Mouse (Mus musculus) hindbrain, embryonic 16.5 days (tissue): ENCODE data around the gene Numbl. TPM values are rescaled to one million over a fixed set of nuclear protein-coding genes. Genes with fewer than 3 reads are reported as not detected.

Experiments used
- ATAC-seq: fragments of 200-750 bp; cut with Nextera tagmentation; 2 replicates; pipeline ENCODE4 v1.8.0; 2017; ENCODE audit warnings: moderate TSS enrichment, moderate library complexity
- H3K27ac ChIP-seq: fragments of 300-500 bp; sonication (generic); 2 replicates; pipeline ENCODE4 v1.5.1; 2014; ENCODE audit warnings: low read depth, mild to moderate bottlenecking, control low read depth, low read length, moderate library complexity
- H3K27me3 ChIP-seq: fragments of 300-500 bp; sonication (generic); replicated peaks from 2 replicates; pipeline ENCODE4 v1.6.1; 2014; ENCODE audit warnings: low read length; ENCODE audit not compliant: control insufficient read depth, insufficient read depth
- H3K36me3 ChIP-seq: fragments of 300-500 bp; sonication (generic); 2 replicates; pipeline ENCODE4 v1.6.1; 2014; ENCODE audit warnings: mild to moderate bottlenecking, low read length, moderate library complexity, mixed read lengths; ENCODE audit not compliant: control insufficient read depth, insufficient read depth
- H3K4me1 ChIP-seq: fragments of 300-500 bp; sonication (generic); 2 replicates; pipeline ENCODE4 v1.6.1; 2014; ENCODE audit warnings: low read depth, low read length; ENCODE audit not compliant: control insufficient read depth, insufficient read depth
- H3K4me2 ChIP-seq: fragments of 300-500 bp; sonication (generic); 2 replicates; pipeline ENCODE4 v1.6.1; 2014; ENCODE audit warnings: mild to moderate bottlenecking, low read length, control low read depth, moderate library complexity
- H3K4me3 ChIP-seq: fragments of 300-500 bp; sonication (generic); 2 replicates; pipeline ENCODE4 v1.5.1; 2014; ENCODE audit warnings: mild to moderate bottlenecking, low read length, control low read depth, moderate library complexity
- H3K9ac ChIP-seq: fragments of 300-500 bp; sonication (generic); 2 replicates; pipeline ENCODE4 v1.6.1; 2014; ENCODE audit warnings: low read depth, mild to moderate bottlenecking, control low read depth, low read length, moderate library complexity
- H3K9me3 ChIP-seq: fragments of 300-500 bp; sonication (generic); 2 replicates; pipeline ENCODE4 v1.6.1; 2014; ENCODE audit warnings: mild to moderate bottlenecking, low read length, moderate library complexity; ENCODE audit not compliant: control insufficient read depth
- WGBS: fragments of 180-500 bp; shearing (Covaris S2); extraction: QIAGEN DNeasy Blood & Tissue Kit; methylation state at CpG from one replicate; pipeline ENCODE4 v1.1.7; 2014; 5-methylcytosine and 5-hydroxymethylcytosine counted together
- polyA plus RNA-seq: library from polyadenylated mRNA; unstranded; fragments of >200 nt; fragmentation: Nextera tagmentation; extraction: Ambion mirVana; gene quantifications from 2 replicates; pipeline ENCODE4 v1.2.1, GENCODE M21; 2015

Gene Numbl
- polyA plus RNA-seq, 1 experiment from 2014 or later = 54.4 TPM

DNA sequence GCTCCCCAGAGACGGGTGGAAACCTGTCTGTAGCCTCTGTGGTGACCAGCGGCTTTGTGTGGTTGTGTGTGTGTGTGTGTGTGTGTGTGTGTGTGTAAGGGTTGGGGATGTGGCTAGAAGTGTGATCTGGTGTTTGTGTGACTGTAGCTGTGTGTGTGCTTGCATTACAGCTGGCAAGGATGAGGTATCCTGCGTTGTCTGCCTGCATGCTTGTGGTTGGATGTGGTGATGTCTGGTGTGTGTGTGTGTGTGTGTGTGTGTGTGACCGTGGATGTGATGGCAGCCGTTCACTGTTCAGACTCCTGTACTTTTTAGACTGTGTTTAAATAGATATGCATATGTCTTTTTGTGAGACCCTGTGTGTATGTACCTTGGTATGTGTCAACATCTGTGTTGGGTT, 1.5 kb downstream of the Numbl start:
- H3K4me1 ChIP-seq = peaks cover 28% of the 10 kb centered on the region
- peak overlapping the region; percentile 80 for H3K9ac ChIP-seq
- H3K36me3 ChIP-seq = peaks cover 19% of the 10 kb centered on the region
- 0 out of 2 replicates have a peak, but pooled peaks have one; percentile 1 for ATAC-seq
- H3K9me3 ChIP-seq = no peaks in the 10 kb centered on the region
- 12% methylated on average over 5 of the region's 5 CpGs for WGBS
- H3K4me3 ChIP-seq = peak overlapping the region; percentile 72
- H3K4me2 ChIP-seq = peak overlapping the region; percentile 89
- H3K27ac ChIP-seq = peak overlapping the region; percentile 92
- H3K27me3 ChIP-seq = no peaks in the 10 kb centered on the region

DNA sequence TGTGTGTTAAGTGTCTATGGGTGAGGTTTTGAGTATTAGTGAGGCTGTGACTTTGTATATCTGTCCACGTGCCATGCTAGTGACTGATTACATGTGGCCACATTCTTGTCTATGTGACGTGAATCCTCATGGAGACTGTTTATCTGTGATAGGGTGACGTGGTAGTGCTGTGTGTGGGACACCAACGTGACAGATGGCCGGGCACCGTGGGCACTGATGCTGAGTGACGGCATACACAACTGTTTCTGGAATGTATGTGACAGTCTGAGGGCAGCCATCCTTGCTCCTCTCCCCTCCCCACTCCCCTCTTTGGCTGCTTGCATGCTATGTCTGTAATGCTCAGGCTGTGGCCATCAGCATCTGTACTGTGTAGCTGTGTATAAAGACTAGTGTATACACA, 2.6 kb downstream of the Numbl start:
- Histone ChIP-seq H3K4me2 (peak overlapping the region; percentile 89), H3K27ac (peak overlapping the region; percentile 92), H3K4me1 (peaks cover 28% of the 10 kb centered on the region), H3K36me3 (peaks cover 23% of the 10 kb centered on the region), H3K9ac (peak overlapping the region; percentile 17), H3K9me3 (no peaks in the 10 kb centered on the region), H3K27me3 (no peaks in the 10 kb centered on the region), H3K4me3 (peak overlapping the region; percentile 72)
- no peak for ATAC-seq
- WGBS = 33% methylated on average over 7 of the region's 7 CpGs

- Histone ChIP-seq H3K9ac (no peak overlapping the region), H3K36me3 (peaks cover 28% of the 10 kb centered on the region), H3K4me2 (no peak overlapping the region), H3K27ac (no peak overlapping the region), H3K4me3 (no peak overlapping the region), H3K9me3 (no peaks in the 10 kb centered on the region), H3K27me3 (no peaks in the 10 kb centered on the region), H3K4me1 (peaks cover 28% of the 10 kb centered on the region)
- no peak for ATAC-seq
- 68% methylated on average over 6 of the region's 6 CpGs for WGBS
These were observed 3.7 kb downstream of the Numbl start for GRCm38 (mm10) chr7:27261888-27262287.

DNA sequence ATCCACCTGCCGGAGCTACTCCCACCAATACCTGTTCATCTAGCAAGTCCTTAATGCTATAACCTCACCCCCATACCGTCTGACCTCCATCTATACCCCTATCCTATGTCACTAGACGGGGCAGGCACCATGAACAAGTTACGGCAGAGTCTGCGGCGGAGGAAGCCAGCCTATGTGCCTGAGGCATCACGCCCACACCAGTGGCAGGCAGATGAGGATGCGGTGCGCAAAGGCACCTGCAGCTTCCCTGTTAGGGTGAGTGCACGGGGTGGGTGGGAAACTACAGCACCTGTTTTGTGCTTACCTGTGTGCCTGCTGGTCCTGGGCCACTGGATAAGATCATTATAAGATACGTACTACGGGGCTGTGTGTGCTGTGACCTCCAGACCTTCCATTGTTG, 6.5 kb downstream of the Numbl start:
- Histone ChIP-seq H3K9ac (no peak overlapping the region), H3K4me2 (no peak overlapping the region), H3K4me1 (peaks cover 21% of the 10 kb centered on the region), H3K27ac (no peak overlapping the region), H3K4me3 (no peak overlapping the region), H3K27me3 (no peaks in the 10 kb centered on the region), H3K9me3 (no peaks in the 10 kb centered on the region), H3K36me3 (peaks cover 47% of the 10 kb centered on the region)
- ATAC-seq = no peak
- 92% methylated on average over 12 of the region's 12 CpGs for WGBS

GRCm38 (mm10) chr7:27266515-27267128, 8.4 kb downstream of the Numbl start:
- Histone ChIP-seq H3K9ac (no peak overlapping the region), H3K4me1 (peaks cover 3% of the 10 kb centered on the region), H3K9me3 (no peaks in the 10 kb centered on the region), H3K27me3 (no peaks in the 10 kb centered on the region), H3K27ac (no peak overlapping the region), H3K4me2 (no peak overlapping the region), H3K36me3 (peaks cover 61% of the 10 kb centered on the region), H3K4me3 (no peak overlapping the region)
- ATAC-seq = no peak
- WGBS = 75% methylated on average over 18 of the region's 20 CpGs

- 89% methylated on average over 8 of the region's 8 CpGs for WGBS
- ATAC-seq = no peak
These were observed 13.2 kb downstream of the Numbl start for GRCm38 (mm10) chr7:27271423-27271822.

GRCm38 (mm10) chr7:27273739-27274351, 15.6 kb downstream of the Numbl start:
- Histone ChIP-seq H3K4me1 (no peaks in the 10 kb centered on the region), H3K9ac (no peak overlapping the region), H3K27ac (no peak overlapping the region), H3K4me2 (no peak overlapping the region), H3K27me3 (no peaks in the 10 kb centered on the region), H3K4me3 (no peak overlapping the region), H3K9me3 (no peaks in the 10 kb centered on the region), H3K36me3 (peaks cover 74% of the 10 kb centered on the region)
- no peak for ATAC-seq
- 56% methylated on average over 32 of the region's 32 CpGs for WGBS

More at GRCm38 (mm10) chr7:27271423-27271822, 13.2 kb downstream of the Numbl start:
- Histone ChIP-seq H3K9me3 (no peaks in the 10 kb centered on the region), H3K36me3 (peaks cover 63% of the 10 kb centered on the region), H3K27me3 (no peaks in the 10 kb centered on the region), H3K4me1 (no peaks in the 10 kb centered on the region), H3K4me2 (no peak overlapping the region), H3K27ac (no peak overlapping the region), H3K4me3 (no peak overlapping the region), H3K9ac (no peak overlapping the region)

GRCm38 (mm10) chr7:27274916-27275315, 16.7 kb downstream of the Numbl start:
- Histone ChIP-seq H3K4me1 (no peaks in the 10 kb centered on the region), H3K27me3 (no peaks in the 10 kb centered on the region), H3K9ac (no peak overlapping the region), H3K9me3 (no peaks in the 10 kb centered on the region), H3K4me3 (no peak overlapping the region), H3K4me2 (no peak overlapping the region), H3K36me3 (peaks cover 71% of the 10 kb centered on the region), H3K27ac (no peak overlapping the region)
- 91% methylated on average over 4 of the region's 4 CpGs for WGBS
- no peak for ATAC-seq

GRCm38 (mm10) chr7:27276021-27276420, 17.8 kb downstream of the Numbl start:
- H3K27ac ChIP-seq = no peak overlapping the region
- no peak overlapping the region for H3K4me3 ChIP-seq
- H3K9me3 ChIP-seq = no peaks in the 10 kb centered on the region
- peaks cover 72% of the 10 kb centered on the region for H3K36me3 ChIP-seq
- H3K9ac ChIP-seq = no peak overlapping the region
- H3K27me3 ChIP-seq = no peaks in the 10 kb centered on the region
- WGBS = 75% methylated on average over 7 of the region's 7 CpGs
- H3K4me2 ChIP-seq = no peak overlapping the region
- ATAC-seq = no peak
- H3K4me1 ChIP-seq = no peaks in the 10 kb centered on the region
